Mouse (Mus musculus) A20 (cell line): ENCODE measurements around the gene 4930404H24Rik.
"Not testable (repeated sequence)": the region's sequence is repeated elsewhere in the genome, so short reads cannot be mapped to it uniquely, and the experiment has no call there.

ENCODE experiments used
- DNase-seq: peaks from one replicate; pipeline ENCODE4 v3.0.0-alpha.2; 2011; ENCODE audit warnings: low read depth, low spot score

Gene 4930404H24Rik

DNA sequence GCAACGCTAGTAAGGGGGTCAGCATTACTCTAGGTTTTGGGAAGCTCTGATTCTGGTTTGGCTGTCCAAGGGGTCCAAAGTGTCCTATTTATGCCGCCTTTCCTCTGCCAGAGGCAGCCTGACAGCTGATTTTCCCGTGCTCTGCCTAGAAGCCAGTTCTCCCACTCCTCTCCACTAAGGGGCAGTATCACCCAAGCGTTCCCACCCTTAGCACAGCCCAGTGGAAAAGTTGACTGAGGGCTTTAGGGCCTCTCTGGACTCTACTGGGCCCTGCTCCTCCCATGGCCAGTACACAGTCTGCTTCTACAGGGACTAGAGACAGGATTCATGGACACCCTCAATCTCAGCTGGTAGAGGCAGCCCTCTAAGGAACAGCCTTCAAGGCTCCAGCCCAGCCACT lies 14.0 kb upstream of the 4930404H24Rik start:
- peak; percentile 52 for DNase-seq

DNA sequence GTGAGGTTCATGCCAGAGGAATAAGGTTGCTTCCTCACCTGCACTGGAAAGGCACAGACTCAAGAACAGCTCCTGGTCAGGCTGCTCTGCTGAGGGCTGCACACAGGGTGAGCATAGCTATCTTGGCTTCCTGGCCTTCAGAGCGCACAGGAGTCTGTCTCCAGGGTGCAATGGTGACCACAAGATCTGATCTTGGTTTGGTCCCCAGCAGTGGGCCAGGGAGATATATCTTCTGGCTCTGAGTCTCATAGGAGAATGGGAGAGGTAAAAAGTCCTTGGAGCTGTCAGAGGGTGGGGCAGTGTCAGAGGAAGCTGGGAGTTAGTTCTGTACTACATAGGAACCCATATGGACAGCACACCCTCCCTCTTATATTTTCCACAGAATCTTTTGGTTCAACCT lies 13.1 kb upstream of the 4930404H24Rik start:
- no peak for DNase-seq

- peak; percentile 66 for DNase-seq
Measured at GRCm38 (mm10) chr2:153481108-153481860, 11.3 kb upstream of the 4930404H24Rik start.

- no peak for DNase-seq
Measured at GRCm38 (mm10) chr2:153481861-153482120, 10.8 kb upstream of the 4930404H24Rik start.

DNA sequence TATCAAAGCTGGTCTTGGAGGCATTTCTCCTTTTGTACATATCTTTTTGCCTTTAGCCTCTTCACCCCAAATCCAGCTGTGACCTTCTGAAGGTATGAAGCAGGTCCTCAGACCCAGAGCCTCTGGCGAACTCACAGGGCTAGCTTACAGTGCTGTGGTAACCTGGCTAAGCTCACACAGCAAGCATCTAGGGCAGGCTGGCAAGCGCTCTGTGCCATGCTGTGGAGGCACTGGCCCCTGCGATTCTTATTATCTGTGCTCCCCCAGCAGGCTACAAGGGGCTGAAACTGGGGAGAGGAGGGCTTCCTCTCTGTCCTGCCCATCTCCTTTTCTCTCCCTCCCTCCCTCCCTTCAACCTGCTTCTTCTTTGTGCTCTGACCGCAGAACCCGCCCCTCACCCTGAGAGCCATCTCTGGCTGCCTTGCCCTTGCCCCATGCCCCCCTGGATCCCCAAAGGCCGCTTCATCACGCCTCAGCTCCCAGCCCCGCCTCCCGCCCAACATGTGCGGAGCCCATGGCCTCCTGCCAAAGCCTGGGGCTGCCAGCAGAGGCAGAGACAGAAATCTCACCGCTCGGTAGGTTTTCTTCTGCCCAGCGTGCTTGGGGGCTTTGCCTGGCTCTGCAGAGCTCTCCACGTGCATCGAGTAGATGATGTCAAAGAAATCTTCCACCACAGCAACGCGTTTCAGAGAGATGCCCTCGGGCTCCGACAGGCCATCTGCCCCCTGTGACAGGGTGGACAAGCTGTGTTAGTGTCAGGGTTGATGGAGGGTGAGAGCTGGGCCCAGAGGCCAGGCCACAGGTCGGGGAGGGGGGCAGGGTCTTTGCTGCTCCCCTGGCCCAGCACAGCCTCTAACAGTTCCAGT lies 9.2 kb upstream of the 4930404H24Rik start:
- peak; percentile 48 for DNase-seq

DNA sequence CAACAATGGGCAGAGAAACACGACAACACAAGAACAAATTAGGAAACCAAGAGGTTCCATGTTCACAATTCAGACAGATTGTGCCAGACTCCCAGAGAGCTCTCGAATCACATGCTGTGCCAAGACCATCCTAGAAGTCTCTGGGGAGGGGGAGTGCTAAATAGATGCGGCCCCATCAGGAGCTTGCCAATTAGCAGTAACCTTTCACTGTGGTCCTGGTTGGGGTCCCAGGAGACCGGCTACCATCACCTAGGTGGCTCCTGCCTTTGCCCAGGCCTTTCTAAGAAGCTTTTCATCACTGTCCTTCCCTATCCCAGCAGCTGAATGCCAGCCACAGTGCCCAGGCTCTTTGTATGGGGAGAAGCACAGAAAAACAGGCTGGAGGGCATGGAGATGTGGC lies 8.5 kb upstream of the 4930404H24Rik start:
- no peak for DNase-seq

DNA sequence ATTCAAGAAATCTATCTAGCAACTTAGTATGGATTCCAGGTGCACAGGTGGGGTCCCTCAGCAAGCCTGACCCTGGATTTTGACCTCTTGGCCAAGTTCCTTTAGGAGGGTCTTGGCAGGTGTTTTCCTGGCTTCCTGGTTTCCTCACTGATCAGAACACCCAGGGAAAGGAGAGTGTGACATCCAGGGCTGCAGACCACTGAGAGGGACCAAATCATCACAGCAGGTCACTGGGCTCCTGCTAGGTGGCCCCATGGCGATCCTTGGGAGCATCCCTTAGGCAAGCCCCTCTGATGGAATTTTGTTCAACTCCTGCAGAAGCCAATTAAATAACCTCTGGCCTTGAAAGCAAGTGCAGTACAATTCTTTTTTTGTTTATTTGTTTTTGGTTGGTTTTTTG lies 2.5 kb upstream of the 4930404H24Rik start:
- no peak for DNase-seq

DNA sequence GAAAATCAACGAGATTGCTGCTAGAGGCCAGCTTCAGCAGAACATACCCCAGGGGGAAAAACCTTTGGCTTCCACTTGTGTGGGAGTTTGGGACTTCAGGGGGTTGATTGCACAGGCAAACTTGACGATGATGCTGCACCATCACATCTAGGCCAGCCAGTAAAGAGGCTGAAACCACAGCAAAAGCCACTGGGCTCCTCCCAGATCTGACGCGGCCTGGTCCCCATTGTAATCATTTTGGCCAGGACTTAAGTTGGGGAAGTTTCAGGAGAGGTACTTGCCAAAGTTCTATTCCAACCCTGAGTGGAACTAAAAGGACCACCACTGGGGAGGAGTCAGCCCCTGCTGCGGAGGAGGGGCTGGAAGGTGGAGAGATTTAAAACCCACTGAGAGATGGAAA lies 1.6 kb upstream of the 4930404H24Rik start:
- no peak for DNase-seq

DNA sequence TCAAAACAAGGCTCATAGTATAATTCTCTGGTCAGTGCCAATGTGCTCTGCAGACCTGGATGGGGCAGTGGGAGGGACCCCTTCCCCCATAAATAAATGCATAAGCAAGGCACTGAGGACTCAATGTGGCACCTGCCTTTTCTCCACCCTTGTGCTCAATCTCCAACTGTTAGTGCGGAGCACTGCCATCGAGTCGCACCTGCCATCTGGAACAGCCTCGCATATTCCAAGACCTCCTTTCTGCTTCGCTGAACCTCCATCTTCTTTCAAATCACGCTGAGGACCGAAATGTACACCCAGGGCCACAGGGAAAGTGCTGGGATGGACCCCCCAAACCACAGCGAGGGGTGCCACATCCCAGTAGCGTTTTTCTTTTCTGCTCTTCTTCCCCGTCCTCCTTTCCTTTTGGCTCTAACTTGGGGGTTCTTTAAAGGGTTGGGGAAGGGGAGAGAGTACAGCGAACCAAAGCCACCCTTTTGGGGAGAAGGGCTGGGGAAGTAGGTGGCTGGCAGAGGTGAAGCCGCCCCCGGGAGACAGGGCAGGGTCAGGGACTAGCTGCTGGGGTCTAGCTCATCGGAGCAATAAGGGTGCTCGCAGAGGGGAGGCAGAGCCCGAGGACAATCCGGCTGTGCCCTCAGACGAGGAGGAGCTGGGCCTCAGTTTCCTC lies 945 bp upstream of the 4930404H24Rik start:
- no peak for DNase-seq

- DNase-seq: peak; percentile 54
Measured at GRCm38 (mm10) chr2:153492179-153492517, 442 bp upstream of the 4930404H24Rik start.

DNA sequence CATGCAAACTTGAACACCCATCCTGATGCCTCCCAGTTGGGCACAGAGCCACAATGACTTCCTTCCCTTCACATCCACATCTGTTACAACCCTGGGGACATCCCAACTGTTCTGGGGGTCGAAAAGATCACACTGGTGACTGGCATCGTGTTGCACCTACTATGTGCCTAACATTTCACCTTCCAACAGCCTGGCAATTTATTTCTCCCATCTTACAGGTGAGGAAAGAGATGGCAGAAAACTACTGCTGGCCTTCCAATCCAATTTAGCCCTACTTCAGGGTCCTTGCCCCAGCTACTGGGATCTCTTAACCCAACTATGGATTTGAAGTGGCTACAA lies 772 bp downstream of the 4930404H24Rik start:
- no peak for DNase-seq

DNA sequence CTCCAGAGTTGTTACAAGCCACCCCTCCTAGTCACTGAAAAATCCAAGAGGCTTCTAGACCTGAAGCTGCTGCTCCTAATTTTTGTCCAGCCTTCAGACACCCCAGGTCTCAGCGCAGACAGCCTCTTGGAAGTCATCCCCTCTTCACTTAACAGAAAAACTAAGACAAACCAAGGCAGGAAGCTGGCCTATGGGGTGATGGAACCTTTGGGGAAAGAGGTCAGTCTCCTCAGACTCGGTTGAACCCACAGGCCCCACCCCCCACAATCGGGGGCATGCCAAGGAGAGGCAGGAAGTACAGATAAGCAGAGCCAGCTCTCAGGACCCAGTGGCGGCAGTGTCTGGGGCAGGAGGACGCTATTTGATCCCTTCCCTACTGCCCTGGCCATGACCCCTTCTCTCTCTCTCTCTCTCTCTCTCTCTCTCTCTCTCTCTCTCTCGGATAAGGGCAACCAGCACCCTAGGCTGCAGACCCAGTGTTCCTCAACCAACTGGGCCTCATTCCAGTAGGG lies 1.2 kb downstream of the 4930404H24Rik start:
- no peak for DNase-seq

- no peak for DNase-seq
Measured at GRCm38 (mm10) chr2:153494293-153494811, 1.8 kb downstream of the 4930404H24Rik start.

DNA sequence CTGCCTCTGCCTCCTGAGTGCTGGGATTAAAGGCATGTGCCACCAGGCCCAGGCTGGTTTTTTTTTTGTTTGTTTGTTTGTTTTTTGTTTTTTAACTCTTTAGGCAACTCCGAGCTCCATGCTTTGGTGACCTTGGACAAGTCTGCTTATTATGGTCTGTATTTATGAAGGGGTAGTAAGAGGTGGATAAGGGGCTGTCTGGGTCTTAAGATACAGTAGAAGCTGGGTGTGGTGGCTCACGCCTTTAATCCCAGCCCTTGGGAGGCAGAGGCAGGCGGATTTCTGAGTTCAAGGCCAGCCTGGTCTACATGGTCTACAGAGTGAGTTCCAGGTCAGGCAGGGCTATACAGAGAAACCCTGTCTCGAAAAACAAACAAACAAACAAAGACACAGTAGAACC lies 2.8 kb downstream of the 4930404H24Rik start:
- not testable (repeated sequence) for DNase-seq

DNA sequence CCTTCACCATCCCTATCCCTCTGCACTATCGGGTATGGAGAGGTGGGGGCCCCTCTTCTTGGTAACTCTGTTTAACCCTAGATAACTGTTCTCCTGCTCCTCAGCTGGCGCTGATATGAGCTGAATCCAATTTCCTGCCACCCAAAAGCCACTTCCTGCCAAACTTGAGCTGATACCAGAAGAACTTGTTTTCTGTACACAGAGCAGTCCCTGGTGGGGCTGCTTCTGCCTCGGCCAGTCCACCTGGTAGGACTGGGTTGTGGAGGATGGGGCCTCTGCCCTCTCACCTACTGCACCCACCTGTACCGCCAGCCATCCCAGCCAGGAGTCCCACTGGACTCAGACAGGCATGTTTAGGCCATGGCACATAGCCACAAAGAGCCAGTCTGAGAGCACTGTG lies 3.2 kb downstream of the 4930404H24Rik start:
- DNase-seq: no peak

GRCm38 (mm10) chr2:153496301-153496700 lies 3.7 kb downstream of the 4930404H24Rik start:
- no peak for DNase-seq

GRCm38 (mm10) chr2:153496898-153497297 lies 4.3 kb downstream of the 4930404H24Rik start:
- DNase-seq: no peak

- no peak for DNase-seq
Measured at GRCm38 (mm10) chr2:153499154-153499553, 6.6 kb downstream of the 4930404H24Rik start.

DNA sequence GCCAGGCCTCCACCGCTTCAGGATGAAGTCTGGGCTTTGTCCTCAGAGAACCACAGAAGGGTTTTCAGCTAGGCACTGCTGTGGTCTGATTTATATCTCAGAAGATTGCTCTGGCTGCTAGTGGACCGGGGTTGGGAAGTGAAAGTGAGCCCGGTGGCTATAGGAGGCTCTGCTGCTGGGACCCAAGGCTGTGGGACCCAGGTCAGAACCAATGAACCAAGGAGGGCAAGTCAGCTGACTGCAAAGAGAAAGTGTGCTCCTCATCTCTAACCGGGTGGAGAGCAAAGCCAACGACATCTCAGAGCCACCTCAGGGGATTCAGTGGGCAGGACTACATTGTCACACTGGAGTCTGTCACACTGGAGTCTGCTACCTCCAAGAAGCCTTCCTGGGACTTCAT lies 13.8 kb downstream of the 4930404H24Rik start:
- DNase-seq: peak; percentile 74

- no peak for DNase-seq
Measured at GRCm38 (mm10) chr2:153507969-153508368, 15.4 kb downstream of the 4930404H24Rik start.

- no peak for DNase-seq
Measured at GRCm38 (mm10) chr2:153508405-153508804, 15.8 kb downstream of the 4930404H24Rik start.
